8 mouse cellular contexts compared by ENCODE assay signal in genomic region chr5:25705567-25706349, GRCm38 (mm10). TPM values are rescaled to one million over a fixed set of nuclear protein-coding genes. Genes with fewer than 3 reads are reported as not detected.
A peak's percentile ranks its signal among the peaks of the same experiment; 100 is the strongest.
DNase-seq lines count a peak whose midpoint lies in the region; ATAC-seq and TF ChIP-seq lines count a peak whose summit lies in the region.

Gene Xrcc2, minus strand, starts transcription at chr5:25705825.

- WGBS in forebrain, embryonic 14.5 days: 8% methylated on average over 51 of the region's 51 CpGs
- WGBS in lung, adult 2 months: 8% methylated on average over 51 of the region's 51 CpGs

- DNase-seq in forebrain, embryonic 14.5 days (ENCODE audit: low spot score): peak; percentile 98
- DNase-seq in heart, postnatal 25 days (ENCODE audit: low spot score): peak; percentile 90
- peak; percentile 93 to 99 for DNase-seq in layer of hippocampus, adult 18-20 months (ENCODE audit: low spot score in 2 of 2)
- peak; percentile 94 for DNase-seq in lung, adult 2 months
- peak; percentile 91 for DNase-seq in thymus, adult 18-20 months

- peak within 1 kb of the TSS; percentile 64 for H3K4me2 ChIP-seq in forebrain, embryonic 14.5 days (ENCODE audit: low read length)

- TF ChIP-seq POLR2A in ES-Bruce4 (IDR thresholded peaks at IDR 0.05; ENCODE audit: insufficient read depth, low read length): peak; percentile 86
- TF ChIP-seq POLR2A in lung, adult 2 months (IDR thresholded peaks at IDR 0.05; ENCODE audit: borderline replicate concordance, extremely low read depth, low read depth, low read length): peak; percentile 69; the same call in 1 of the 2 replicates

- H3K9me3 ChIP-seq in ES-Bruce4 (replicated peaks; ENCODE audit: control insufficient read depth, insufficient read depth, low read length, poor library complexity, severe bottlenecking): no peaks in the 10 kb centered on the region
- H3K9me3 ChIP-seq in forebrain, embryonic 14.5 days (replicated peaks; ENCODE audit: control insufficient read depth, low read length): no peaks in the 10 kb centered on the region

- no peaks in the 10 kb centered on the region for H3K27me3 ChIP-seq in ES-Bruce4 (ENCODE audit: control insufficient read depth, insufficient read depth, low read length, poor library complexity, severe bottlenecking)
- no peaks in the 10 kb centered on the region for H3K27me3 ChIP-seq in forebrain, embryonic 14.5 days (replicated peaks; ENCODE audit: control insufficient read depth, insufficient read depth, low read length)

- H3K4me3 ChIP-seq in ES-Bruce4 (ENCODE audit: low read depth, low read length): peak within 1 kb of the TSS; percentile 89
- H3K4me3 ChIP-seq in forebrain, embryonic 14.5 days (ENCODE audit: low read depth, low read length): peak within 1 kb of the TSS; percentile 69
- peak within 1 kb of the TSS; percentile 82 for H3K4me3 ChIP-seq in lung, adult 2 months (replicated peaks; ENCODE audit: extremely low read depth, low read depth, low read length)

- peaks cover 2% of the 10 kb centered on the region for H3K4me1 ChIP-seq in ES-Bruce4 (ENCODE audit: control insufficient read depth, insufficient read depth, low read length)
- peaks cover 7% of the 10 kb centered on the region; the same call in 1 of the 2 replicates for H3K4me1 ChIP-seq in forebrain, embryonic 14.5 days (ENCODE audit: control insufficient read depth, insufficient read depth, low read length)
- peaks cover 3% of the 10 kb centered on the region for H3K4me1 ChIP-seq in lung, adult 2 months (ENCODE audit: control insufficient read depth, insufficient read depth, low read length)

- peak; percentile 94 for ATAC-seq in cerebellum, adult (ENCODE audit: insufficient number of reproducible peaks, low FRiP score, low TSS enrichment)
- ATAC-seq in forebrain, embryonic 14.5 days: peak; percentile 95
- peak; percentile 93 for ATAC-seq in neutrophil, adult 5-6 weeks (ENCODE audit: extremely low read depth, insufficient number of reproducible peaks, low FRiP score, poor library complexity, severe bottlenecking)

- peak within 1 kb of the TSS; percentile 71 for H3K9ac ChIP-seq in ES-Bruce4 (ENCODE audit: low read depth, poor library complexity, severe bottlenecking)
- H3K9ac ChIP-seq in forebrain, embryonic 14.5 days (ENCODE audit: low read length): peak within 1 kb of the TSS; percentile 79

- peaks cover 5% of the 10 kb centered on the region for H3K36me3 ChIP-seq in ES-Bruce4 (ENCODE audit: control insufficient read depth, insufficient read depth, low read length, poor library complexity, severe bottlenecking)
- H3K36me3 ChIP-seq in forebrain, embryonic 14.5 days (ENCODE audit: control insufficient read depth, insufficient read depth, low read length): peaks cover 10% of the 10 kb centered on the region

- TF ChIP-seq CTCF in ES-Bruce4 (IDR thresholded peaks at IDR 0.05; ENCODE audit: low read depth, low read length): no peak
- TF ChIP-seq CTCF in lung, adult 2 months (IDR thresholded peaks at IDR 0.05; ENCODE audit: insufficient read depth, low read length): no peak

- TF ChIP-seq EP300 in ES-Bruce4 (IDR thresholded peaks at IDR 0.05; ENCODE audit: insufficient read depth, low read depth, low read length): 0 out of 2 replicates have a peak, but pooled peaks have one; percentile 2

- H3K27ac ChIP-seq in ES-Bruce4 (ENCODE audit: insufficient read depth, low read length): no peak within 1 kb of the TSS
- H3K27ac ChIP-seq in forebrain, embryonic 14.5 days (ENCODE audit: low read depth, low read length): peak within 1 kb of the TSS; percentile 60; the same call in 1 of the 2 replicates

- intact Hi-C loops in heart, postnatal 25 days (cut with DNase I): loop anchor here (10.0 kb wide), 1 partner anchor 271 kb away; no protein-coding TSS in a partner anchor

RNA-seq across cellular contexts. Expression of gene Xrcc2, which starts in this region (rescaled TPM):
- 19.0 and 22.1 TPM in 2 replicates for polyA plus RNA-seq in ES-Bruce4 (2011; ENCODE audit: insufficient read depth, insufficient read length, low read depth, missing spikeins)
- 4.2 and 4.5 TPM in 2 replicates for polyA plus RNA-seq in forebrain, embryonic 14.5 days (2014; fragmentation: Nextera tagmentation; extraction: Ambion mirVana)
- 1 to 10 TPM; 4.9 to 5.5 TPM for total RNA-seq in heart, postnatal 25 days (2021)
- total RNA-seq in layer of hippocampus, adult 18-20 months (2021): 1 to 10 TPM; 6.0 to 6.2 TPM
- 2.8 and 3.8 TPM in 2 replicates for polyA plus RNA-seq in lung, adult 2 months (2012; rRNA removed)
- 2.6 and 3.2 TPM in 2 replicates for total RNA-seq in neutrophil, adult 5-6 weeks (2017)
